Mouse (Mus musculus) telencephalon, adult 2 months (tissue): ENCODE measurements around the gene Sh3bgrl2.

Source experiments
- DNase-seq: peaks from one replicate; pipeline ENCODE4 v3.0.0-alpha.2; 2011; ENCODE audit warnings: low read depth, low spot score

The Sh3bgrl2 gene

GRCm38 (mm10) chr9:83628669-83629612 is 80.8 kb downstream of the Sh3bgrl2 start:
- DNase-seq, result no peak

- no peak for DNase-seq
Observed at GRCm38 (mm10) chr9:83630341-83630740, 82.2 kb downstream of the Sh3bgrl2 start.

- no peak for DNase-seq
Observed at GRCm38 (mm10) chr9:83631920-83632319, 83.8 kb downstream of the Sh3bgrl2 start.

- DNase-seq, result no peak
Observed at GRCm38 (mm10) chr9:83634703-83635102, 86.6 kb downstream of the Sh3bgrl2 start.

GRCm38 (mm10) chr9:83635997-83636396 is 87.9 kb downstream of the Sh3bgrl2 start:
- no peak for DNase-seq

- no peak for DNase-seq
Observed at GRCm38 (mm10) chr9:83643139-83643538, 95.0 kb downstream of the Sh3bgrl2 start.

GRCm38 (mm10) chr9:83643833-83644232 is 95.7 kb downstream of the Sh3bgrl2 start:
- no peak for DNase-seq

- no peak for DNase-seq
Observed at GRCm38 (mm10) chr9:83646215-83646614, 98.1 kb downstream of the Sh3bgrl2 start.

- DNase-seq, result peak; percentile 55
Observed at GRCm38 (mm10) chr9:83646691-83647090, 98.6 kb downstream of the Sh3bgrl2 start.

- DNase-seq, result no peak
Observed at GRCm38 (mm10) chr9:83647919-83648705, 100.0 kb downstream of the Sh3bgrl2 start.

GRCm38 (mm10) chr9:83648733-83649132 is 100.6 kb downstream of the Sh3bgrl2 start:
- no peak for DNase-seq

- no peak for DNase-seq
Observed at GRCm38 (mm10) chr9:83652015-83652414, 103.9 kb downstream of the Sh3bgrl2 start.

GRCm38 (mm10) chr9:83652590-83653172 is 104.6 kb downstream of the Sh3bgrl2 start:
- DNase-seq, result no peak

GRCm38 (mm10) chr9:83654601-83655000 is 106.5 kb downstream of the Sh3bgrl2 start:
- DNase-seq, result no peak

GRCm38 (mm10) chr9:83656960-83657651 is 109.0 kb downstream of the Sh3bgrl2 start:
- DNase-seq, result no peak

- DNase-seq, result no peak
Observed at GRCm38 (mm10) chr9:83657652-83658002, 109.5 kb downstream of the Sh3bgrl2 start.

GRCm38 (mm10) chr9:83659081-83659480 is 111.0 kb downstream of the Sh3bgrl2 start:
- no peak for DNase-seq

- no peak for DNase-seq
Observed at GRCm38 (mm10) chr9:83661811-83662210, 113.7 kb downstream of the Sh3bgrl2 start.

GRCm38 (mm10) chr9:83663981-83664897 is 116.1 kb downstream of the Sh3bgrl2 start:
- no peak for DNase-seq

- no peak for DNase-seq
Observed at GRCm38 (mm10) chr9:83664951-83665350, 116.8 kb downstream of the Sh3bgrl2 start.
